Mouse (Mus musculus) adrenal gland, postnatal 0 days (tissue): ENCODE results near the gene Rnf207. TPM values are rescaled to one million over a fixed set of nuclear protein-coding genes. Genes with fewer than 3 reads are reported as not detected.

ENCODE experiments used
- polyA plus RNA-seq: library from polyadenylated mRNA; unstranded; fragments of >200 nt; fragmentation: Nextera tagmentation; extraction: Ambion mirVana; gene quantifications from 2 replicates; pipeline ENCODE4 v1.2.1, GENCODE M21; 2015

The Rnf207 gene
- 0.39 and 0.55 TPM in 2 replicates for polyA plus RNA-seq

DNA sequence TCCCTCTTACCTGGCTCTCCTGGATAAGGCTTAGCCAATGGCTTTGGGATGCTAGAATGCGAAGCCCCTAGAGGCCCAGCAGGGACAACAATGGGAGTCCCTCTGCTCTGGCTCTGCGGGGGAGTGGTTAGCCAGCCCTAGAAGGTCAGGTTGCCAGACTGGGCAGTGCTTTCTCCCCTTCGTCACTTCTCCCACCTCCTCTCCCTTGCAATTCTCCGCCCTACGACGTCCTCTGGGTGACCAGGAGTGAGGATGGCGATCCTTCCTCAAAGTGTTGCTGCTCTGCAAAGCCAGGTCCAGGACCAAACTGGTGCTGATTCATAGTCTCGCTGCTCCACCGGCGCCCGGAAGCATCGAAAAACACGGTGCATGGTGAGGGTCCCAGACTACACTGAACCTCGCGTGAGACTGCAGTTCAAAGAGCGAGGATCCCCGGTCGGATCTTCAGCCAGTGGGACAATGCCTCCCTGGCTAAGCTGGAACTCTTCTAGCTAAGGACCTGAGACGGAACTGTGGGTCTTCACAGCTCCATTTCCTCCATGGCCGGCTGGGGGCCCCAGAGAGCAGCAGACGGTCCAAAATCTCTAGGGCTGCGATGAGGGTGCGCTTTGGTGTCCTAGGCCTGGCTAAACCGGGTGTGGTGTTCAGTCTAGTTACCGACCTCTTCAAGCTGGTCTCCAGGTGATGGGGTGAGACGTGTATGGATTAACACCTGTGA lies at the start of gene Rnf207:
Gene Rnf207, minus strand, starts transcription at position 477 of the 718 bp plus-strand sequence.

DNA sequence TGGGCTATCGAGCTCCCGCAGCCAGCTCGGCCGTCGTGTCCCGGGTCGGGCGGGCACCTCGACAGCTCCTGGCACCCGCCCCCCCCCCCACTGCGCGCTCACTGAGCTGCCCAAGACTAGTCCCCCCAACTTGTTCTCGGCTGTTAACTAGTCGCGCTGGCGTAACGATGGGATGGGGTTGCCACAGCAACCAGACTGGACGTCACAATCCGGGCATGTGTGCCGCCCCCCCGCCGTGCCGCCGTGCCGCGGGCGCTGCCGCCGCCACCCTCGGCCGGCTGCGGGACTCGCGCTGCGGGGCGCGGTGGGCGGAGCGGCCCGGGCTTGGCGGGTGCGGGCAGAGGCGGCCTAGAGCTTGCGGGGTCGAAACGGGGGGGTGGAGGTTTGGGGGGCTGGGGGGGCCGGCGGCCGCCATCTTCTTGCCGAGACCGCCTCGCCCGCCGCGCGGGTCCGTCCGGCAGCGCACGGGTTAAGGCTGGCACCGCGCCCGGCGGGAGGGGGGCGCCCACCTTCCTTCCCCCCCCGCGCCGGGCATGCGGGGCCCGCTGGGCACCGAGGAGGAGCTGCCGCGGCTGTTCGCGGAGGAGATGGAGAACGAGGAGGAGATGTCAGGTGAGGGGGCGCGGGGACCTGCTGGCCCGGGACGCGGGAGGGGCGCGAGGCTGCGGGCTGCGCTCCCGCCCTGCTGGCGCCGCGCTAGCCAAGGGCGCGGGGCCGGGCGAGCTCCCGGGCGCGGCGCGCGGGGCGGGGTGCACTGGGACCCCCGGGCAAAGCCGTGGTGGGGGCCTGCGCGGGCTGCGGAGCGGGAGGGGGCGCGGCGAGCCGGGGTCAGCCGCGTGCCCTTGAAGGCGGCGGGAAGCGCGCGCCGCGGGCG lies 19.9 kb upstream of the Rnf207 start, which contains the start of gene Chd5:
Gene Chd5, plus strand, starts transcription at position 233 of the 874 bp plus-strand sequence.

DNA sequence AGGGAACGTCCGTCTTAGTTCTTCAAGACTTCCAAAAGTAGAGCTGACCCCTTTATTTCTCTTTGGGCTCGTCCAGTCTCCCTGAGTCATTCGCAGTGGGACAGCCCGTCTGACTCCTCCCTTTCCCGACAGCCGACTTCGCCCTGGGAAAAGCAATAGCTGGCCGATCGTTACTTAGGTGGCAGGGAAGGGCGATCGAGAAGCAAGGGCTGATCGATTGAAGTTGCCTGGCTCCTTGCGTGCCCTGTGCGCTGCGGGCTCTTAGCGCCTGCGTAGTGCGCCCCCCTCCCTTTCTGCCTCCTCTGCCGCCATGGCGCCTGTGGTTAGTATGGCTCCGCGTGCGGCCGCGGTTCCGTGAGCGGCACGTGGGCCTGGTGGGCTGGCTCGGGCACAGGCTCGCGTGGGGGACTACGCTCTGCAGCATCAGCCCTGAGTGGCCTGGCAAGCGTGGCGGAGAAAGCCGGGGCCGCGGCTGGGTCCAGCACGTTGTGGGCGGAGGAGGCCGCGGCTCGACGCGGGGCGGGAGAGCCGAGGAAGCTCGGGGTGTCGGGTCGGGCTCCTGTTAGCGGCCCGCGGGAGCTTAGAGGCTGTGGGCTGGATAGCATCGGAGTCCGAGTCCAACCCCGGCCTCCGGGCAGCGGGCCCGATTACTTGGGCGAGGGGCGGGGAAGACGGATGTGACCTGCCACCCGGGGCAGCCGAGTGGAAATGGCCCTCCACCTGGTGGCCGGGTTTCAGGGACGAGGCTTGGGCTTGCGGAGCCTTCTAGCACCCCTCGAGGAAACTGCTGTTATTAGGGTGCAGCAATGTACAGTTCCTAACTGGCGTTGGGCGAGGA lies 7.0 kb upstream of the Rnf207 start, which contains the start of gene Rpl22:
Gene Rpl22, plus strand, starts transcription at position 169 of the 838 bp plus-strand sequence.

DNA sequence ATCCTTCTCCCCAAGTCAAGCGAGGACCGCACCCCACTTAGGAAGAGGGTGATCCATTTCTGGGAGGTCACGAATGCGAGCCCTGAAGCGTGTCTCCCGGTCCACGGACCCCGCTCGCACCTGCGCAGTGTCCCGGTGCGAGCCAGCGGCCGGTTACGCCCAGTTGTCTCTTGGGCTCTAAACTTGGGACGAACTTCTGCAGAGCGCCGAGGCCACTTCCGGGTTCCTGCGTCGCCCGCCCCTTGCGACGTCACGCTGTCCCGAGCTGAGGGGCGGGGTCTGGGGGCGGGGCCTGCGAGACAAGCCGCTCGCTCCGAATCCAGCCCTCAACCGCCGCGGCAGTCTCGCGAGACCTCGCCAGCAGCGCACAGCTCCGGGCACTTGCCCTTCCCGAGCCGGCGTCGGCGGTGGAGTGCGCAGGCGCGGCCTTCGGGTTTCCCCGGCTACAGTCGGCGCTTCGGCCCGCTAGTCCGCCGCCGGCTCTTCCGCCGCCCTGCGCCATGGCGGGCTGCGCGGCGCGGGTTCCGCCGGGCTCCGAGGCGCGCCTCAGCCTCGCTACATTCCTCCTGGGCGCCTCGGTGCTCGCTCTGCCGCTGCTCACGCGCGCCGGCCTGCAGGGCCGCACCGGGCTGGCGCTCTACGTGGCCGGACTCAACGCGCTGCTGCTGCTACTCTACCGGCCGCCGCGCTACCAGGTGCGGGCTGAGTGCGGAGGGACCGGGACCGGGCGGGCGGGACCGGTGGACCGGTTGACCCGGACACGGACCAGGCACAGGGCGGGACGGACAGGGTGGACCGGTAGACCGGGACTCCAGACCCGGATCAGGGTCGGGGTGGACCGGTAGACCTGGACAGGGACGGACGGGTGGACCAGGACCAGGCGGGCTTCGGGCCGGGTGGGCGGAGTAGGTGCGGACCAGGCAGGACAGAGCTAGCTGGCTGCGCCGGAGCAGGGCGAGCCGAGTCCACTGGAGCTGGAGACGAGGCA lies 21.6 kb downstream of the Rnf207 start, which contains the start of gene Icmt:
Gene Icmt, plus strand, starts transcription at position 354 of the 988 bp plus-strand sequence.

DNA sequence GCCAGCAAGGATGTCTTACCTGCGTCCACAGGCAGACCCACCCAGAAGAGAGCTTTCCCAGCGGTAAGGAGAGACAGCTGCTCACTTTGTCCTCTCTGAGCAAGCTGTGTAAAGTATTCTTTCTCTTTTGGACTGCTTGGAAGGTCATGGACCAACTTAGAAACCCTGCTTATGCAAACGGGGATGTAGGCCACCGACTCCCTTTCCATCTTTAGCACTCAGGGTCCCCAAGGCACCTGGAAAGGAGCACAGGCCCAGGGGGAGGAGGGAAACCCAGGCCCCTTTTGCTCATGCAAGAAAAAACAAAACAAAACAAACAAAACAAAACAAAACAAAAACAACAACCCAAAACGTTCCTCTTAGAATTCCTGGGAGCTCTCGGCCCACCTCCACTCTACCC lies 27.2 kb downstream of the Rnf207 start, which contains the start of gene Hes3:
Gene Hes3, minus strand, starts transcription at position 101 of the 400 bp plus-strand sequence.

DNA sequence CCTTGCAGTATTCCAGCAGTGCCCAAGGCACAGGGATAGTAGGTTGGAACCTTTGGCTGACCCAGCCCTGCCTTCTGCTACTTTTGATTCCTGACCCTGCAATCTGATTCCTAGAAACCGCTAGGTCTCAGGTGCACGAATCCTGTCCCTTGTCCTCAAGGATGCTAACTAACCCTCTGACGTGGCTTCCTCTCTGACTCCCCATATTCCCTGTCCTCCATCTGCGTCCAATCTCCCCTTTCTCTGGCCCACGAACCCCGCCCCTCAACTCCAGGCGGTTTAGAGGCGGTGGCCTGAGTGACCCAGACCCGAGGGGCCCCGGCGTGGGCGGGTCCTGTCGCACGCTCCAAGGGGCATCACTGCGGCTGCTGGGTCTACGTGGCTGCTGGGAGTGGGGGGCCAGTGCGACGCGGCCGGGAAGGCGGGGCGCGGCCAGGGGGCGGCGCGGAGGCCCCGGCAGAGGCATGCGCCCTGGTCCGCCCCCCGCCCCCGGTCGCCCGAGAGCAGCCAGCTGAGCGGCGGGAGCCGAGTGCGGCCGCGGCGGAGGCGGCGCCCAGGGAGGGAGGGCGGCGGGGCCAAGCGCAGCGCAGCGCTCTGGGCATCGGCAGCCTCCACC lies 45.1 kb downstream of the Rnf207 start, which contains the start of gene Gpr153:
Gene Gpr153, plus strand, starts transcription at position 612 of the 616 bp plus-strand sequence.

Other genes with a start within 250 kb of the Rnf207 start
- gene Plekhg5, start 246.5 kb downstream of the Rnf207 start, polyA plus RNA-seq = 5.9 and 8.2 TPM in 2 replicates
- 0.20 and 0.75 TPM in 2 replicates for gene Tnfrsf25, start 203.1 kb downstream of the Rnf207 start, polyA plus RNA-seq
- gene Espn, start 166.6 kb downstream of the Rnf207 start, polyA plus RNA-seq = 1.3 and 3.3 TPM in 2 replicates
- gene Hes2, start 160.1 kb downstream of the Rnf207 start, polyA plus RNA-seq = 0.13 TPM in 1 of 2 replicates, not detected in the other
- 43.7 and 96.9 TPM in 2 replicates for gene Acot7, start 140.9 kb downstream of the Rnf207 start, polyA plus RNA-seq
- gene Gpr153, start 44.8 kb downstream of the Rnf207 start, polyA plus RNA-seq = 6.7 and 13.1 TPM in 2 replicates
- gene Hes3, start 27.3 kb downstream of the Rnf207 start, polyA plus RNA-seq = not detected in 2 replicates
- 11.2 and 11.9 TPM in 2 replicates for gene Icmt, start 21.8 kb downstream of the Rnf207 start, polyA plus RNA-seq
- gene Rpl22, start 6.7 kb upstream of the Rnf207 start, polyA plus RNA-seq = 575 and 1,124 TPM in 2 replicates
- gene Chd5, start 19.7 kb upstream of the Rnf207 start, polyA plus RNA-seq = 12.3 and 21.8 TPM in 2 replicates
- gene Nphp4, start 157.7 kb upstream of the Rnf207 start, polyA plus RNA-seq = 1.2 and 1.4 TPM in 2 replicates
- gene Kcnab2, start 158.9 kb upstream of the Rnf207 start, polyA plus RNA-seq = 4.7 and 6.9 TPM in 2 replicates